Mouse (Mus musculus) cerebellum, adult (tissue): ENCODE measurements at regions not wholly inside any gene's neighbourhood (a gene's known extent, or its start where the extent isn't known, plus 50 kb on each side); places are given as distances from the start of the nearest gene placed in this dataset.

Experiments used
- ATAC-seq: cut with Nextera tagmentation; 2 replicates; pipeline ENCODE4 v1.9.2; 2017; ENCODE audit warnings: mild to moderate bottlenecking, moderate library complexity, mixed read lengths; ENCODE audit not compliant: insufficient number of reproducible peaks, low FRiP score, low TSS enrichment

DNA sequence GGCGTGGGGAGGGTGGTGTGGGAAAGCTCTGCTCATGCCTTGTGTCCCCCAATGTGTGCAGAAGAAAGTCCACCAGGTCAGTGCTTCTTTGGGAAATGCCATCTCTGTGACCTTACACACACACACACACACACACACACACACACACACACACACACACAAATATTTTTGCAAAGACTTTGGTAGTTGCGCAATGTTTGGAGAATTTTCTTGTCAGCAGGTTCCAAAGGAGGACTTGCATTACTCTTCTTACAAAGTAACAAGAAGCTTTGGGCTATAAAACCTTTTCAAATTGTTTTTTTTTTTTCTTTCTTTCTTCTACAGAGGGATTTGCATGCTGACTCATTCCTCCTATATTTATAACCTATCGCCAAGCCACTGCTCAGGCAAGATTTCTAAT lies 59.1 kb upstream of the Npvf start:
- no peak for ATAC-seq

DNA sequence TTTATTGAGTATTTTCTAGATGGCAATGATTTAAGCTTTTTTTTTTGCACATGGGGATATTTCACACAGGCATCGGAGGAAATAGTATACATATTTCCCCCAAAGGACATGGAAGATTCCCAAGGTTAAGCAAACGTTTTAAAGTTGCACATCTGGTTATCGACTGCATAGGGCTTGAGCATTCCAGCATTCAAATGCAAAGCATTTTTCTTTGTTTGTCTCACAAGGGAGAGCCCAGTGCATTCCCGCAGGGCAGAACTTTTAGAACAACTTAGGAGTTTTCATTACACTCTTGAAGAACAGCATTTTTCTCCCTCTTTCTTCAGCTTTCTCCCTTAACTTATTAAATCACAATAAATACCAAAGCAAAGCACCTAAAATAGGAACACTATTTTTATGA lies 64.4 kb upstream of the Npvf start:
- ATAC-seq = no peak

DNA sequence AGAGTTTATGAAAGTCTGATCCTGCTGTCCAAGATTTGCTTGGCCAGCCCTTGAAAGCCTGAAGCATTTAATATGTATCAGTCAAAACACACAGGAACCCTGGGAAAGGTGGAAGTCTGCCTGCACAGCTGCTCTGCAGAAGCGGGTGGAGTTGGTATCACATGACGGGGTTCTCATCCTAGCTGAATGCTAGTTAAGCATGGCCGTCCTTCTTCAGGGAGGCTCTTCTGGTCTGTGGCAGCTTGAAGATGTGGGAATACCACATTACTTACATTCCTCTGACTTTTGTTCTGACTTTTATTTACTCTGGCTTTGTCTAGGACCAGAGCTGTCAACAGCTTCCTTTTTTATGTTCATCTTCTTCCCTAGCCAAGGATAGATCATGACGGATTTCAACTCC lies 66.1 kb upstream of the Npvf start:
- ATAC-seq = no peak

DNA sequence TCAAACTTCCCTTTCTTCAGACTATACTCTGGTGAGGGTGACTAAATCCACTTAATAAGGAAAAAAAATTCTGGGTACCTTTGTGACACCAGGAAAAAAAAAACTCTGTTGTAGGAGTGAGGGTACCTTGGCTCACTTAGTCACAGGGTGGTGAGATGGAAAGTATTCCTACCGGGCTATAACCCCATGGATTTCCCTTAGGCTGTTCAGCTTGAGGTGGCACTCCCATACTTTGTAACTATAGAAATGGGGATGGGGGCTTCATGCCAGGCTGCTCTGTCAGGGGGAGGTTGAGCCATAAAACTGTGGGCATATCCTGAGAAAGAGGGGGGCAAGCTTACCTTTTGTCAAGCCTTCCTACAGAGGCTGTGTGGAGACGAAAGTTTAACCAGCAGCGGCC lies 71.4 kb upstream of the Npvf start:
- no peak for ATAC-seq

DNA sequence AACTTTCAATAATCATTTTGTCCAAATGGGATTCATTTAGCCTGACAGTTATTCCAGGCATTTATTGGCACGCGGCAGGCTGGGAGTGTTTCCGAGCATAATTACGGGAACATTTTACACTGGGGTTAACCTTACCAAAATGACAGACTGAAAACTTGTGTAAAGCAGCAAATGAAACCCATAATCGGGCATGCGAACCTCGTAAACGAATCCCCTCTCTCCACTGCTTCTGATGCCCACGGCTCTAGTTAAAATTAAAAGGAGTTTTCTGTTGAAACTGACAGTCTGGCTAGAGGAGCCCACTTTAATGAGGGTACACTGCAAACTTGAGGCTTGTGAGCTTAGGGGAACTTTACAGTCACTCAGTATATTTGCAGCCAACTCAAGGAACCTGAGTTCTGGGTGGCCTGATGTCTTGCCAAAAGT lies 71.9 kb upstream of the Npvf start:
- ATAC-seq = no peak

DNA sequence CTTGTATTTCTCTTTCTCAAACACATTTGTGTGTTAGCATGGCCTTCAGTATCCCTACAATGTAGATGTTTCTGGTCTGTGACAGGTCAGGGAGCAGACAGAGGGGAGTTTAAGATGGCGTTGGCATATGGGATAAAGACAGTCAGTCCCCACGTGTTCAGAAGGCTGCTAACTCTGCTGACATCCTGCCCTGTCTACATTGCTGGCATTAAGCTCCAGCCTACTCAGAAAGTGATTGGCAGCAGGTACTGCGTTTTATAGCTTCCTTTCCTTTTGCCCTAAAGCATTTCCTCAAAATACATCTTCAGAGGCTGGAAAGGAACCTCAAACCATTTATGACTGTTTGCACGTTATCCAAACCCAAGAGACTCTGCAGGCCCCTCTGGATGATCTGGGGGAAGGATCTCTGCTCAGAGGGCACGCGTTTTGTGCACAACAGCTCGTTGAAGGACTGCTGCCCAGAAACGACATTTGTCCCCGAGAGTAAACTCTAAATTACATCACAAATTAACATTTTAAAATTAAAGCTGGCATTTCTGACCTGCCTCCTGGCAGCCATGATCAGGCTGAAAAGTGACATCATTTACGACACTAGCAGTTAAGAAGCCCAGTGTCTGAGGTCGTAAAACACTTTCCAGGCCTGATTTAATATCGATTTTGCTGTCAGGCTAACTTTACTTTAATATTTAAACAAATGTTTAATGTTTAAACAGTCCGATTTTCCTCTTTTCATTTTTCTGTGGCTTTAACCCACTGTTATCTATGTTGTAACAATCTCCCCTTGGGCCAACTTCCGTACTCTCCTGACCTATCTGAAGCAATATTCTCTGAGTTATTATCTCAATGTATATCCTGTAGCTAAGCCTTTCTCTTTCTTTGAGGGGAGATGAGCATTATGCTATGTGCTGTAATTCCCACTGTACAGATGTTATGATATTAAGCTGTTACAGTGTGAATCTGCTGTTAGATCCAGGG lies 76.8 kb upstream of the Npvf start:
- ATAC-seq = no peak

DNA sequence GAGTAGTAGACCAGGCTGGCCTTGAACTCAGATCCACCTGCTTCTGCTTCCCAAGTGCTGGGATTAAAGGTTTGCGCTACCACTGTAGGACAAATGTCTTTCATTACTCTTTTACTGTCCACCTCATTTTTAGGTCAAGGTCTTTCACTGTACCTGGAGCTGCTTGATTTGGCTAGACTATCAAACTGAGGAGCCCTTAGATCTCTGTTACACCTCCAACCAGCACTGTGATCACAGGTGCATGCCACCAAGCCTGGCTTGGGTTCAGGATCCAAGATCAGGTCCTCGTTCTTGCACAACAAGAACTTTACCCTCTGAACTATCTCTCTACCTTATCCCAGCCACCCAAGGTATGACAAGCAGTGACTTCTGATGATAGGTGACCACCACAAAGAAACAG lies 80.5 kb upstream of the Npvf start:
- ATAC-seq = no peak

DNA sequence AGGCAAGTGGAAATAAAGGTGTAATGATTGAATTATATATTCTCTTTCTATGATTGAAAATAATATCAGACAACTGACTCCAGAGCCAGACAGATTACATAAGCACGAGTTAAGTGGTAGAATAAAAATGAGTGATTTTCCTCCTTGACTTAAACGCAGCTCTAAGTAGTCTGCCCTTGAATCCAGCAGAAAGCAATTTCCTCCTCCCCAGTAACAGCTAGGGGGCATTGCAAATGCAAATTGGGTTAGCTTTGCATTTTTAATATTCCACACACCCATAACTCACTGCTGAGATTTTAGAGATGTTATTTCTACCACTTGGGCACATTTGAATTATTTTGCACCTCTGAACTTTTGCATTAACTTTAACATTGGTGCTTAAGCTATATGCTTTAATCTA lies 81.6 kb upstream of the Npvf start:
- no peak for ATAC-seq

DNA sequence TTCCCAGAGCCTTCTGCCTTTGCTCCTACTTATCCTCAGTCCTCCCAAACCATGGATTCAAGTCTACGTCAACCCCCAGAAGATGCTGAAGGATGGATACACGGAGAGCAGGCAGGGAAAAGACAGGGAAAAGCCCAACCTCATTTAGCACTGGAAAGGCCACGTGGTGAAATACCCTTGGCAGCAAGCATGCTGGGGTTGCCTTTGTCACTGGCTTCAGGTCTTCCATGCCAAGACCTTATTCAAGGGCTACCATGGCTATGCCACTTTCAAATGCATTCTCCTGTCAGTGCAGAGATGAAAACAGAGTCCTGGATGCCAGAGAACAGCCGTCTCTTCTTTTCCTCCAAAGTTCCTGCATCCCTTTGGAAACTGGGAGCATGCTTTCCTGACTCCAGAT lies 87.8 kb upstream of the Npvf start:
- no peak for ATAC-seq

DNA sequence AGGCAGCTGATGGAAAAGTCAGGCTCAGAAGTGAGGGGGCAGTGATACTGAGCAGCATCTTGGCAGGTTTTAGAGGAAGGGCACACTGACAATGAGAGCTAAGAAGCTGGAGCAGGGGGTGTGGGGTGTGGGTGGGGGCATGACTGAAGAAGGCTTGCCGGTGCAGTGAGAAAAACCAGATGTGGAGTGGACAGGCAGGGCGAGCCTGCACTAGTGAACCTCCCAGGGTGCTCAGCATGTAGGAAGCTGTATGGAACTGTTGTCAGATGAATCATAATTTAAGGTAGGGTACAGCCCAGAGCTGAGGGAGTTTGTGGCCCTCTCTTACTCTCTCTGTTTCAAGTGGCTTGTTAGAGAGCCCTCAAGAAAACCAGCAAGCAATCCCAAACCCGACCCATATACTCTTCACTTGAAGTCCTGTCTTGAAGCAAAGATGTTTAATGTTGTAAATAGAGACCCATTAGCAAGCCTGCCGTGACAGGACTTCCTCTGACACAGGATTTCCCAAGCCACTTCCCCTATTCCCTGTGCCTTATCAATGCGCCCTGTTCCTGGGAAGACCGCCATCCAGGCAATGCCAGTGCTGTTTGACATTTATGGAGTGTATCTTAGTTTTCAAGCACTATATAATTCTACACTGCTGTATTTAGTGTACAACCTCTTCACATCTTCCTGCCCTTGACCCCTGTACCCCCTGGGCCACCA lies 90.4 kb upstream of the Npvf start:
- no peak for ATAC-seq

DNA sequence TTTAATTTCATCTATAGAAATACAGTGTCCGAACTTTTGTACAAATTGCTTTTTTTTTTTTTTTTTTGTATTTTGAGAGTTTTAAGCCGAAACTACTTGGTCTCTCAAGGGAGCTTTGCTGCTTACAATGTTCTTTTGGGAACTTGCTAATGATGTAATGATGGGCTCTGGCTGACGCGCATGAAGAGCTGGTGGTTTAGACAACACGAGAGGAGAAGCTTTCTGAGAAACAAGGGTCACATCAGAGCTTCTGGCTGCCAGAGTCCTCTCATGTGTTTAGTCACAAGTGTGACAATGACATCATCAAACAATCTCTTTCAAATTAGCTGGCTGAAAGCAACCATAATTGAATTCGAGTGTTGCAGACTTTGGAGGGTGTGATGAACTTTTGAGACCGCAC lies 98.9 kb upstream of the Npvf start:
- no peak for ATAC-seq

DNA sequence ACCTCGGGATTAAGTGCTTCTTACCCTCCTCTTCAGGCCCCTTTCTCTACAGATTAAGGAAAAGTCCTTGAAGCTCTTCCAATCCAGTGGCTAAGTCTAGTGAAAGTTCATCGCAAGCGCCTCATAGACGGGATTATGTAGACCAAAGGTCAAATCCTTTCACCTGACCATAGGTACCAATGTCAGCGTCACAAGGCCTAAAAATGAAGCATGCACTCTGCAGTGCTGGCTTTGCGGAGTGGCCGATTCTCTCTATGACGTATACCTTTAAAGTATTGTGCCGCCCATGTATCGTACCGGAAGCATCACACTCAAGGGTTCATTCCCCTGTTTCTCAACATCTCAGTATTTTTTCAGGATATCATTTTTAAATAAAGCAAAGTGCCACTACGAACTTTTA lies 100.5 kb upstream of the Npvf start:
- no peak for ATAC-seq

DNA sequence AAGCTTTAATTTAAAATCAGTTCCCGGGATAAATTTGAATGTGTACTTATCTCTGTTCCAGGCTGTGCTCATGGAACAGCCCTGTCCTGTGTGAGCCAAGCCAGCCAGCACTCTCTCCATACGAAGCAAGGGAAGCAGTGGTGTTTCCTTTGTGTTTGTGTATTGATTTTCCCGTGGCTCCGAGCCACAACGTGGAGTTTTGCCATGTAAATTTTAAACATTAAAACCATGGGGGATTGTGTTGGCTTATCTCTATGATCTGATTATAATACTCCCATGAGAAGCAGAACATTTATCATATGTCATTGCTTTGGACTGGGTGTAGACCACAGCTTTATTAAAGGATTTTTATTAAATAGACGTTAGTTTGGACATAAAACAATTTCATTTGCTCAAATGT lies 106.1 kb upstream of the Npvf start:
- no peak for ATAC-seq

DNA sequence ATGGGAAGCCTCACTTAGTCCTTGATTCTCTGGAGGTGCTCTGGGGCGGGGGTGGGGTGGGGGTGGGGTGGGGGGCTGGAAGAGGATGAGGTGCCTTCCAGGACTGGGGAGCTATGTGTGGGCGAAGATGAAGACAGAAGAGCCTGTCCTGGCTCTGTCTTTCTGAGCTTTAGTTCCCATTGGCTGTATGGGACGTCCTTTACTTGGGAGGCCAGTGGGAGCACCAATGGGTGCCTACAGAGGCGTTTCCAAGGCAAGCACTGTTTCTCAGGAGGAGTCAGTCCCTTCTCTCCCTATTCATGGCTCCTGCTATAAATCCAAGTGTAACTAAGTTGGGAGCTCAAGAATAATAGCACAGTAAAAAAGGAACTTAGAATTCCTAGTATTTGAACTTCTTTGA lies 108.9 kb upstream of the Npvf start:
- ATAC-seq = no peak

DNA sequence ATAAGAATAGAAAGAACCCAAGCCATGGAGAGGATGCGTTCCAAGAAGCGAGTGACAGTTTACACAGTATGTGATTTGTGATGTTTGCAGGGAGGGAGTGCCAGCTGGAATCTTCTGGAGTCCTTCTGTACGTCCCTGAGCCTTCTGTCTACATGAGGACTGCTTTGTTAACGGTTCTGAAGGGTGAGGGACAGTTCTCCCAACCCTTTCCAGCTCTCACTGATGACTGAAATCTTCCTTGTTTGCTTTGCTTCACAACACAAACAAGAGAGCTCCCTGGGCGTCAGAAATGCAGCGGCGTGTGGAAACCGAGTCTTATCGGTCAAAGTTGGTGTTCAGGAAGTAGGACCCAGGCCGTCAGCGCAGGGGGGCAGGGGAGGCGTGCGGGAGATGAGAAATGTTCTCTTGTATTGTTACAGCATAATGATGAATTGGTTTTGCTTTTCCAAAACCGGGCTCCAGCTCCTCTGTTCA lies 112.2 kb upstream of the Npvf start:
- ATAC-seq = no peak

DNA sequence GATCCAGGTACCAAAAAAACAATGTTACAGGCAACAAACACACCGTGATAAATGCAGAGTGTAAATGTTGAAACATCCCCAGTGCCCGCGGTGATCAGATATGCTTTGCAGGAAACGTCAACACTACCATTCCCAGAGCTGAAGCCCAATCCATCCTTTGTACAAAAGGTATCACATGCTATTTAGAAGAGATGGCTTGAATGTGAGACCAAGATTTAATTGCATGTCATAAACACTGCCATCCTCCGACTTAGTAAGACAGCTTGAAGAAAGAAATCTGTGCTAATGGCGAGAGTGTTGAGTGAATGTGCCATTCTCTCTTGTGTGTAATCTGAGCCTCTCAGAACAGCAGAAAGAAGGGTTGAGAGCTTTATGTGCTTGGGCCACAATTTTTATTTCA lies 112.9 kb upstream of the Npvf start:
- ATAC-seq = no peak

DNA sequence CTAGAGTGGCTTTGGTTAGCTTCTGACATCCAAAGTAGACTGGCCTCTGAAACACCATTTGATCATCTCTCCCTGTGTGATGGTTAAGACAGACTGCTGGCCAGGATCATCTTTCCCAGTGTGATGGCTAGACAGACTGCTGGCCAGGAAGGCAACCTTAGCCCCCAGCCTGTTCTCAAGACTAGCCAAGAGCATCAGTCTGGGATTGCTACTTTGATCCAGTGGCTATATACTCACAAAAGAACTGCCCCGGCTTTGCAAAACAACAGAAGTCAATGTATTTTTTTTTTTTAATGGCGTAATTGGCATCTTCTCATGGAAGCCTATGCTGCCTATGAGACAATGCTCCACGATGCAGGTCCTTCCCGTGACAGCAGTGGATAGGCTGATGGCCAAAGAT lies 113.6 kb upstream of the Npvf start:
- ATAC-seq = no peak

DNA sequence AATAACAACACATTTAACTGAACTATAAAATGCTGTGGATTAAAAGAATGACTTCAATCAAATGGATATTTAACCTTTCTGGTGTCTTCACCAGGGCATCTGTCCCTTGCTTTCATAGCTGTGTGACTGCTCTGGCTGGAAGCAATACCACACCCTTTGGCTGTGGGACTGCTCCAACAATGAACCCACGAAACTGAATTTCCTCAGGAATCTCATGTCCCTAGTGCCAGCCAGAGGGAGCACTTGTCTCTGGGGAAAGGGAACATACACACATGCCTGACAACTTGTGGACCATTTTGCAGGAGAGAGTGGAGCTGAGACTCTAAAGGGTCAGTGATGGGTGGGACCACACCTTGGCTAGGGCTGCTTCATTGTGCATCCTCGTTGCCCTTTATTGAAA lies 114.9 kb upstream of the Npvf start:
- no peak for ATAC-seq

DNA sequence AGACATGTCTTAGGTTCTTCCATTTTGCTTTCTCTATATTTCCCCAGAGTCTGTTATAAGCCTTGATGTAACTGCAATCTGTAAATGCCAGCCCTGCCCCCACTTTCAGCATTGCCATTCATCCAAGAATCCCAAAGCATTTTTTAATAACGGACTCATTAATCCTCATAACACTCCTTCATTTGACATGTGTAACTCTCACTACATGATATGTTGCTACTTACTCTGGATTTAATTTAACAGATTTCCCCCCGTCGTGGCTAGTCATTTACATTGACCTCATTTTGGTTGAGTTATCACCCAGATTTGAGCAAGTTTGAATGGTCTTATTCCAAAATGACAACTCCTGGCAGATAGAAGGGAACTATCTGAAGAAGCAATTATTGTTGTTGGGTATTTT lies 116.2 kb upstream of the Npvf start:
- no peak for ATAC-seq

DNA sequence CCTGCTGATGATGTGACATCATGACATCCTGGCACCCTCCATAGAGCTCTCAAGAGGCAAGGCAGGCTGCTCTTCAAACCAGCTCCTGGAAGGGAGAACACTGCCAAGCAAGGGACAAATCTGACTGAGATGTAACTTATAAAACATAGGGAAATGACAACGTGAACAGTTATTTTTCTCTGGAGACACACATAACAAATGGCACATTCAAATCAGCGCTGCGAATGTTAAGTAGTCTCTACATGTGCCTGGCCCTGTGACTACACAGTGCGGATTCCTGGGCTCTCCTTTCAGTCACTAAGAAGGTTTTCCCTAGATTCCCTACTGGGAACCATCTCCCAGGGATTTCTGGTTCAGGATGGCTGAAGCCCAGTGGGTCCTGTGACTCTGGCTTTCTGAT lies 121.4 kb upstream of the Npvf start:
- no peak for ATAC-seq

DNA sequence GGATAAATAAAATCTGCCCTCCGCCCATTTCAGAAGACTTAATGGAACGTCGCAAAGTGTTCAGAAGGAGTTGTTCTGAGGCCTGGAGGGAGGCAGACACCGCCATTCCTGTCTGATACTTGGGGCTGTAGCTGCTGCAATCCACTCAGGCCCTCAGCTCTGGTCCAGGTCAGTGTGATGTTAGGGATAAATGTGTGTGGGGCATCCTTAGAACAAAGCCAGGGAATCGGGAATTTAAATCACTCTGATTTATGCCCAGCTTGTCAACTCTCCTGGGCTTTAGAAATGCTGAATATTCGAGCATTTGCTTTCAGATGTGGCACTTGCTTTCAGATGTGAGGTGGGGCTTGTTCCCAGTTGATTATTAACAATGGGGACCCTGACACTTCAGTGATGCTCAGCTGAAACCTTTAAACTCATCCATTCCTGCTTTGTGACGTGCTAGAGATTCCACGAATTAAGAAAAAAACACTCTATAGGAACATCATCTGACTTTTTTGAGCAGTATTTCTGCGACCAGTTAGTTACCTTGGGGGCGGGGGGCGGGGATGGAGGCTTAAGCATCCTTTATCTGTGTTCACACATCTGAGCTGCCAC lies 122.1 kb upstream of the Npvf start:
- ATAC-seq = no peak
